Mouse (Mus musculus): Measurements from ENCODE around the gene Zfp626. TPM values are rescaled to one million over a fixed set of nuclear protein-coding genes. Genes with fewer than 3 reads are reported as not detected.
"Not testable (repeated sequence)": the region's sequence is repeated elsewhere in the genome, so short reads cannot be mapped to it uniquely, and the experiment has no call there.

Zfp626 gene
- total RNA-seq, 1 experiment from 2014 or later: 9.8 TPM

GRCm38 (mm10) chr7:27859301-27860251, 52.6 kb downstream of the Zfp626 start:
- peak; percentile 37 for ATAC-seq (replicated peaks; ENCODE audit: low read depth, poor library complexity, severe bottlenecking)

GRCm38 (mm10) chr7:27860396-27861235, 53.6 kb downstream of the Zfp626 start:
- ATAC-seq (replicated peaks; ENCODE audit: low read depth, poor library complexity, severe bottlenecking): peak; percentile 97

GRCm38 (mm10) chr7:27862578-27862977, 55.6 kb downstream of the Zfp626 start:
- not testable (repeated sequence) for ATAC-seq (replicated peaks; ENCODE audit: low read depth, poor library complexity, severe bottlenecking)

Other genes with a start within 250 kb of the Zfp626 start
- gene Akt2, start 215.6 kb upstream of the Zfp626 start, total RNA-seq (2017): 43.7 and 49.5 TPM in 2 replicates
- 0.29 TPM in 1 of 2 replicates, not detected in the other for gene Ttc9b, start 153.3 kb upstream of the Zfp626 start, total RNA-seq (2017)
- 1.8 and 3.3 TPM in 2 replicates for gene Map3k10, start 132.6 kb upstream of the Zfp626 start, total RNA-seq (2017)
- gene Zfp607b, start 117.9 kb upstream of the Zfp626 start, total RNA-seq (2017): 0.63 and 0.73 TPM in 2 replicates
- 12.5 and 13.2 TPM in 2 replicates for gene Zfp60, start 75.8 kb upstream of the Zfp626 start, total RNA-seq (2017)
- 5.0 and 8.3 TPM in 2 replicates for gene Zfp59, start 31.4 kb downstream of the Zfp626 start, total RNA-seq (2017)
- gene Zfp607a, start 50.3 kb downstream of the Zfp626 start, total RNA-seq (2017): 11.0 and 15.0 TPM in 2 replicates
- gene Zfp974, start 122.3 kb downstream of the Zfp626 start, total RNA-seq (2017): 3.2 and 5.0 TPM in 2 replicates
- gene Zfp780b, start 172.0 kb downstream of the Zfp626 start, total RNA-seq (2017): 18.2 and 18.6 TPM in 2 replicates
- 11.0 and 24.0 TPM in 2 replicates for gene Zfp850, start 206.9 kb downstream of the Zfp626 start, total RNA-seq (2017)
- 144 and 150 TPM in 2 replicates for gene Psmc4, start 242.9 kb downstream of the Zfp626 start, total RNA-seq (2017)